Mouse (Mus musculus): ENCODE data around the gene Prss58.

GRCm38 (mm10) chr6:40845283-40845682, 54.9 kb downstream of the Prss58 start:
- TF ChIP-seq CTCF (conservative IDR thresholded peaks at IDR 0.05; ENCODE audit: low read length) (no peak), POU5F1 (IDR thresholded peaks at IDR 0.05; ENCODE audit: borderline replicate concordance, low read length) (no peak)

Measured in E14TG2a.4 (cell line).